Mouse (Mus musculus) MEL (cell line): Measurements from ENCODE around the gene 4930558C23Rik. TPM values are rescaled to one million over a fixed set of nuclear protein-coding genes. Genes with fewer than 3 reads are reported as not detected.
"Not testable (repeated sequence)": the region's sequence is repeated elsewhere in the genome, so short reads cannot be mapped to it uniquely, and the experiment has no call there.

Experiments
- DNase-seq: peaks from one replicate; pipeline ENCODE4 v3.0.0; 2011; ENCODE audit warnings: low read depth, low spot score
- H3K27ac ChIP-seq: 2 replicates; pipeline ENCODE4 v1.5.1; 2012; ENCODE audit warnings: low read depth, mild to moderate bottlenecking, control low read depth, low read length, moderate library complexity; ENCODE audit not compliant: control insufficient read depth
- H3K27me3 ChIP-seq, 2 experiments: fragments of 150-350 bp in 1 of 2; sonication (generic) in 1 of 2; 2 replicates each; pipeline ENCODE4 v1.6.1; 2012; ENCODE audit warnings: low read length in 2 of 2, mild to moderate bottlenecking in 2 of 2, improper control_type of control experiment in 1 of 2, moderate library complexity in 1 of 2; ENCODE audit not compliant: insufficient read depth in 2 of 2, control insufficient read depth in 1 of 2
- H3K36me3 ChIP-seq, 2 experiments: 2 replicates each; pipeline ENCODE4 v1.6.1; 2012 to 2014; ENCODE audit warnings: low read length in 2 of 2, improper control_type of control experiment in 1 of 2, inconsistent platforms in 1 of 2, mild to moderate bottlenecking in 1 of 2; ENCODE audit not compliant: insufficient read depth in 2 of 2, control insufficient read depth in 1 of 2
- H3K4me1 ChIP-seq, 2 experiments: fragments of 150-350 bp in 1 of 2; sonication (generic) in 1 of 2; 2 replicates each; pipeline ENCODE4 v1.6.1; 2012; ENCODE audit warnings: low read length in 2 of 2, improper control_type of control experiment in 1 of 2, mild to moderate bottlenecking in 1 of 2; ENCODE audit not compliant: insufficient read depth in 2 of 2, control insufficient read depth in 1 of 2
- H3K4me3 ChIP-seq, 2 experiments: fragments of 150-350 bp in 1 of 2; sonication (generic) in 1 of 2; 2 replicates each; pipeline ENCODE4 v1.5.1; 2012; ENCODE audit warnings: low read depth in 2 of 2, low read length in 2 of 2, mild to moderate bottlenecking in 2 of 2, moderate library complexity in 2 of 2, control low read depth in 1 of 2, improper control_type of control experiment in 1 of 2; ENCODE audit not compliant: control insufficient read depth in 1 of 2, insufficient read depth in 1 of 2
- H3K79me2 ChIP-seq: 2 replicates; pipeline ENCODE4 v1.6.1; 2012; ENCODE audit warnings: mild to moderate bottlenecking, low read length, moderate library complexity; ENCODE audit not compliant: control insufficient read depth, poor library complexity, insufficient read depth
- H3K9ac ChIP-seq: 2 replicates; pipeline ENCODE4 v1.6.1; 2012; ENCODE audit warnings: low read depth, mild to moderate bottlenecking, control low read depth, low read length, moderate library complexity; ENCODE audit not compliant: control insufficient read depth, poor library complexity, severe bottlenecking
- H3K9me3 ChIP-seq: fragments of 150-350 bp; sonication (generic); replicated peaks from 2 replicates; pipeline ENCODE4 v1.6.1; 2012; ENCODE audit warnings: mild to moderate bottlenecking, low read length, improper control_type of control experiment, moderate library complexity; ENCODE audit not compliant: insufficient read depth
- CHD1 ChIP-seq: IDR thresholded peaks from 2 replicates; pipeline ENCODE4 v1.6.1; 2012; ENCODE audit warnings: low read depth, mild to moderate bottlenecking, inconsistent platforms, low read length, improper control_type of control experiment
- CHD2 ChIP-seq: IDR thresholded peaks from 2 replicates; pipeline ENCODE4 v1.6.1; 2011; ENCODE audit warnings: low read length, improper control_type of control experiment
- E2F4 ChIP-seq: IDR thresholded peaks from 2 replicates; pipeline ENCODE4 v1.6.1; 2011; ENCODE audit warnings: low read depth, low read length, improper control_type of control experiment, borderline replicate concordance
- ELF1 ChIP-seq: IDR thresholded peaks from 2 replicates; pipeline ENCODE4 v1.6.1; 2014; ENCODE audit warnings: low read depth, mild to moderate bottlenecking, inconsistent platforms, low read length, improper control_type of control experiment, moderate library complexity
- EP300 ChIP-seq, 2 experiments: IDR thresholded peaks; 2 replicates each; pipeline ENCODE4 v1.6.1; 2011; ENCODE audit warnings: improper control_type of control experiment in 2 of 2, low read length in 2 of 2, low read depth in 1 of 2, mild to moderate bottlenecking in 1 of 2
- ETS1 ChIP-seq: IDR thresholded peaks from 2 replicates; pipeline ENCODE4 v1.6.1; 2012; ENCODE audit warnings: low read depth, mild to moderate bottlenecking, inconsistent platforms, low read length, improper control_type of control experiment, moderate library complexity
- GATA1 ChIP-seq: IDR thresholded peaks from 2 replicates; pipeline ENCODE4 v1.6.1; 2011; ENCODE audit warnings: low read depth, low read length, improper control_type of control experiment
- HCFC1 ChIP-seq: IDR thresholded peaks from 2 replicates; pipeline ENCODE4 v1.6.1; 2012; ENCODE audit warnings: low read depth, mild to moderate bottlenecking, inconsistent platforms, low read length, improper control_type of control experiment, moderate library complexity
- JUND ChIP-seq: IDR thresholded peaks from 2 replicates; pipeline ENCODE4 v1.6.1; 2011; ENCODE audit warnings: low read depth, mild to moderate bottlenecking, improper control_type of control experiment, low read length
- KAT2A ChIP-seq: conservative IDR thresholded peaks from 2 replicates; pipeline ENCODE4 v1.6.1; 2012; ENCODE audit warnings: low read depth, low read length, improper control_type of control experiment, inconsistent platforms
- MAFK ChIP-seq: IDR thresholded peaks from 2 replicates; pipeline ENCODE4 v1.6.1; 2011; ENCODE audit warnings: low read depth, mild to moderate bottlenecking, low read length, improper control_type of control experiment, borderline replicate concordance
- MAX ChIP-seq: IDR thresholded peaks from 2 replicates; pipeline ENCODE4 v1.6.1; 2011; ENCODE audit warnings: low read length, improper control_type of control experiment
- MXI1 ChIP-seq: IDR thresholded peaks from 2 replicates; pipeline ENCODE4 v1.6.1; 2011; ENCODE audit warnings: mild to moderate bottlenecking, low read depth, low read length, improper control_type of control experiment
- MYC ChIP-seq: IDR thresholded peaks from 2 replicates; pipeline ENCODE4 v1.6.1; 2011; ENCODE audit warnings: low read depth, mild to moderate bottlenecking, low read length, improper control_type of control experiment, moderate library complexity
- POLR2A ChIP-seq, 2 experiments: IDR thresholded peaks; 2 replicates each; pipeline ENCODE4 v1.6.1; 2011 to 2012; ENCODE audit warnings: low read length in 2 of 2, mild to moderate bottlenecking in 2 of 2, control low read depth in 1 of 2, improper control_type of control experiment in 1 of 2, low read depth in 1 of 2, moderate library complexity in 1 of 2; ENCODE audit not compliant: control insufficient read depth in 1 of 2, insufficient read depth in 1 of 2, poor library complexity in 1 of 2
- POLR2AphosphoS2 ChIP-seq: IDR thresholded peaks from 2 replicates; pipeline ENCODE4 v1.6.1; 2011; ENCODE audit warnings: low read length, improper control_type of control experiment
- POLR2AphosphoS5 ChIP-seq: IDR thresholded peaks from 2 replicates; pipeline ENCODE4 v1.6.1; 2012; ENCODE audit warnings: low read depth, borderline replicate concordance, mild to moderate bottlenecking, inconsistent platforms, low read length, moderate library complexity, mixed read lengths
- RAD21 ChIP-seq: IDR thresholded peaks from 2 replicates; pipeline ENCODE4 v1.6.1; 2011; ENCODE audit warnings: mild to moderate bottlenecking, low read depth, low read length, improper control_type of control experiment
- RCOR1 ChIP-seq: IDR thresholded peaks from 2 replicates; pipeline ENCODE4 v1.6.1; 2012; ENCODE audit warnings: low read depth, mild to moderate bottlenecking, inconsistent platforms, low read length, improper control_type of control experiment
- SIN3A ChIP-seq: IDR thresholded peaks from 2 replicates; pipeline ENCODE4 v1.6.1; 2012; ENCODE audit warnings: low read length, improper control_type of control experiment, inconsistent platforms
- TAL1 ChIP-seq: IDR thresholded peaks from 2 replicates; pipeline ENCODE4 v1.6.1; 2012; ENCODE audit warnings: mild to moderate bottlenecking, inconsistent platforms, low read length, moderate library complexity, mixed read lengths
- TCF12 ChIP-seq: IDR thresholded peaks from 2 replicates; pipeline ENCODE4 v1.6.1; 2014; ENCODE audit warnings: low read depth, mild to moderate bottlenecking, inconsistent platforms, low read length, improper control_type of control experiment, moderate library complexity
- UBTF ChIP-seq: IDR thresholded peaks from 2 replicates; pipeline ENCODE4 v1.6.1; 2012; ENCODE audit warnings: low read depth, mild to moderate bottlenecking, inconsistent platforms, low read length, improper control_type of control experiment, moderate library complexity, borderline replicate concordance; ENCODE audit not compliant: insufficient read depth
- USF1 ChIP-seq: IDR thresholded peaks from 2 replicates; pipeline ENCODE4 v1.6.1; 2014; ENCODE audit warnings: low read depth, mild to moderate bottlenecking, inconsistent platforms, low read length, improper control_type of control experiment, moderate library complexity
- USF2 ChIP-seq, 2 experiments: IDR thresholded peaks; 2 replicates each; pipeline ENCODE4 v1.6.1; 2011 to 2012; ENCODE audit warnings: improper control_type of control experiment in 2 of 2, low read length in 2 of 2, borderline replicate concordance in 1 of 2, inconsistent platforms in 1 of 2, low read depth in 1 of 2, mild to moderate bottlenecking in 1 of 2; ENCODE audit not compliant: insufficient read depth in 1 of 2
- polyA plus RNA-seq, 2 experiments: library from polyadenylated mRNA; stranded (reverse) in 1 of 2; unstranded in 1 of 2; fragments of >175 nt in 1 of 2; fragments of >200 nt in 1 of 2; gene quantifications; 2 replicates each; pipeline versions ENCODE4 v1.2.1 to v1.2.4; 2012; ENCODE audit warnings: low replicate concordance in 2 of 2, low read depth in 1 of 2; ENCODE audit not compliant: insufficient read length in 2 of 2, insufficient read depth in 1 of 2, missing spikeins in 1 of 2
- total RNA-seq: library from RNA; depleted of rRNA; stranded (reverse); fragments of 300-350 nt; gene quantifications from 2 replicates; pipeline ENCODE4 v1.2.3, GENCODE M21; 2012

4930558C23Rik gene
- total and polyA plus RNA-seq, 3 experiments, result not detected

DNA sequence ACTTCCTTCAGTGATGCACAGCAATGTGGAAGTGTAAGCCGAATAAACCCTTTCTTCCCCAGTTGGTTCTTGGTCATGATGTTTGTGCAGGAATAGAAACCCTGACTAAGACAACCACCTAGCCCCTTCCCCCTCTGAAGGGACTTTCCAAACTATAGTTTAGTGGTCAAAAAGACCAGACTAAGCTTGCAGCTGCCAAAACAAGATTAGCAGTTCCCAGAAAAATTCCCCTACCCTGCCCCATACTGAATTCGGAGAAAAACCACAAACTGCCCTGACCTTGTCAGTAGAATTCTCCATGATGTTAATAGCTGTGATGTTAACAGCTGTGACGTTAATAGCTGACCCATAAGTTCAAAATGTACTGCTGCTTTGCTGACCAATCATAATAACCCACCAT lies 42.4 kb downstream of the 4930558C23Rik start:
- H3K9me3 ChIP-seq, result not testable (repeated sequence)
- TF ChIP-seq TAL1 (peak; percentile 87), TCF12 (peak; percentile 36; the same call in 1 of the 2 replicates), ETS1 (peak; percentile 60; the same call in 1 of the 2 replicates), EP300 (IDR thresholded peaks at IDR 0.05; ENCODE audit: low read depth in 1 of 2, low read length in 2 of 2) (peak; percentile 57 to 73), E2F4 (0 out of 2 replicates have a peak, but pooled peaks have one; percentile 45)
- peak; percentile 59 for DNase-seq

DNA sequence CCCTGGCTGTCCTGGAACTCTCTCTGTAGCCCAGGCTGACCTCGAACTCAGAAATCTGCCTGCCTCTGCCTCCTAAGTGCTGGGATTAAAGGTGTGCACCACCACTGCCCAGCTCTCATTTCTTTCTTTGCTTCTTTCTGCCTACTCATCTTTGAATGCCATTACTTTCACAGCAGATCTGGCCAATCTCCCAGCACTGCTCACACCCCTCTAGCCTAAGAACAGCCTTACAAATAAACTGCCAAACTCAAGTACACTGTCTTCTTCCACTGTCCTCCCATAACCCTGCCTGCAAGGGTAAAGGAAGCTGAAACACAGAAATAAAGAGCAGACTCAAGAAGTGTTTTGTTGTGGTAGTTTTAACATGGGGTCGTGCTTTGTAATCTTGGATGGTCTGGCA lies 44.9 kb downstream of the 4930558C23Rik start:
- peak; percentile 50 for DNase-seq
- TF ChIP-seq MYC (no peak), SIN3A (no peak), RAD21 (no peak), ELF1 (no peak), MXI1 (no peak), RCOR1 (no peak), POLR2AphosphoS5 (no peak), CHD1 (no peak), USF2 (IDR thresholded peaks at IDR 0.05; ENCODE audit: borderline replicate concordance in 1 of 2, insufficient read depth in 1 of 2, low read depth in 1 of 2, low read length in 2 of 2) (no peak), HCFC1 (no peak), KAT2A (no peak), MAX (no peak), JUND (no peak), POLR2A (IDR thresholded peaks at IDR 0.05; ENCODE audit: control insufficient read depth in 1 of 2, insufficient read depth in 1 of 2, low read depth in 1 of 2, low read length in 2 of 2, poor library complexity in 1 of 2) (no peak), POLR2AphosphoS2 (no peak), CHD2 (no peak), MAFK (no peak), UBTF (no peak), USF1 (no peak), GATA1 (no peak)
- Histone ChIP-seq H3K4me1 (peaks cover 4 to 16% of the 10 kb centered on the region in 2 experiments; a peak in 3 of 4 replicates), H3K27me3 (no peaks in the 10 kb centered on the region), H3K27ac (no peak overlapping the region), H3K9ac (no peak overlapping the region), H3K9me3 (no peaks in the 10 kb centered on the region), H3K4me3 (no peak overlapping the region), H3K36me3 (peaks cover 15 to 18% of the 10 kb centered on the region in 2 experiments), H3K79me2 (peaks cover 14% of the 10 kb centered on the region)

More for the DNA sequence above, 42.4 kb downstream of the 4930558C23Rik start:
- Histone ChIP-seq H3K27ac (peak overlapping the region; percentile 2; the same call in 1 of the 2 replicates), H3K36me3 (peaks cover under 1 to 11% of the 10 kb centered on the region in 2 experiments), H3K4me1 (peaks cover 0 to 15% of the 10 kb centered on the region in 2 experiments; a peak in 2 of 4 replicates)
- H3K9ac ChIP-seq, H3K79me2 ChIP-seq, H3K4me3 ChIP-seq, H3K27me3 ChIP-seq: not testable (repeated sequence)
